8 mouse cellular contexts compared by ENCODE assay signal in the genomic region with DNA sequence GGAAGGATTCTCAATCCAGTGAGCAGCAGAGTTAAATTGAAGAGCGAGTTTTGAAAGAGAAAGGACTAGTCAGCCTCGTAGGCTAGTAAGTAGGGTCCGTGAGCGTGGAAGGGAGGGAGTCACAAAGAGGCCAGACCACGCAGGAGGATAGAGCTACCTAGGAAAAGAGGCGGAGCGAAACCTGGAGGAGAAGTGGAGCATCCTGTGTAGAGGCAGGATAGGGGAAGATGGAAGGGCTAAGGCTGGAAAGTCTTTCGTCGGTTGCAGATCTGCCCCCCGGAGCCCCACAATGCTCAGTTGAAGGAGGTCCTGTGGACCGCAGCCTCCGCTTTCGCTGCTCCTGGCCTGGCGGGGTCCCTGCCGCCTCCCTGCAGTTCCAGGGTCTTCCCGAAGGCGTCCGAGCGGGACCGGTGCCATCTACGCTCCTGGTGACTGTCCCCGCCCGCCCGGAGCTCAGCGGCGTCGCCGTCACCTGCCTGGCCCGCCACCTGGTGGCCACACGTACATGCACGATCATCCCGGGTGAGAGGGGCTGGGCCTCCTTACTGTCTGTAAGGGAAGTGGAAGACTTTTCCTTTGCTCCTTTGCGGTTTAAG. TPM values are rescaled to one million over a fixed set of nuclear protein-coding genes. Genes with fewer than 3 reads are reported as not detected.
A peak's percentile ranks its signal among the peaks of the same experiment; 100 is the strongest.
DNase-seq lines count a peak whose midpoint lies in the region; ATAC-seq and TF ChIP-seq lines count a peak whose summit lies in the region.

No protein-coding gene starts in this region.

- peak overlapping the region; percentile 39; the same call in 1 of the 2 replicates for H3K27ac ChIP-seq in heart, embryonic 13.5 days (replicated peaks)
- peak overlapping the region; percentile 33; the same call in 1 of the 2 replicates for H3K27ac ChIP-seq in kidney, postnatal 0 days
- peak overlapping the region; percentile 53; the same call in 1 of the 2 replicates for H3K27ac ChIP-seq in liver, embryonic 15.5 days (replicated peaks)
- H3K27ac ChIP-seq in stomach, embryonic 16.5 days (ENCODE audit: low read length) = peak overlapping the region; percentile 25; the same call in 1 of the 2 replicates

- peak overlapping the region; percentile 62 for H3K4me3 ChIP-seq in erythroblast, embryonic 14.5 days (replicated peaks)
- peak overlapping the region; percentile 59 for H3K4me3 ChIP-seq in heart, embryonic 13.5 days
- peak overlapping the region; percentile 35 for H3K4me3 ChIP-seq in kidney, postnatal 0 days (replicated peaks; ENCODE audit: low read depth, low read length)
- H3K4me3 ChIP-seq in liver, embryonic 15.5 days (replicated peaks) = peak overlapping the region; percentile 60
- peak overlapping the region; percentile 59 for H3K4me3 ChIP-seq in stomach, embryonic 16.5 days (replicated peaks; ENCODE audit: low read length)

- H3K9me3 ChIP-seq in erythroblast, embryonic 14.5 days (ENCODE audit: control insufficient read depth, low read length) = no peaks in the 10 kb centered on the region
- H3K9me3 ChIP-seq in heart, embryonic 13.5 days = no peaks in the 10 kb centered on the region
- no peaks in the 10 kb centered on the region for H3K9me3 ChIP-seq in kidney, postnatal 0 days (replicated peaks; ENCODE audit: low read length)
- H3K9me3 ChIP-seq in liver, embryonic 15.5 days (replicated peaks) = no peaks in the 10 kb centered on the region
- H3K9me3 ChIP-seq in stomach, embryonic 16.5 days (replicated peaks; ENCODE audit: control insufficient read depth, low read length) = no peaks in the 10 kb centered on the region

- ATAC-seq in CD4-positive, CD25-positive, alpha-beta regulatory T cell, adult 4 months = peak; percentile 69
- ATAC-seq in heart, embryonic 13.5 days (ENCODE audit: extremely low read depth, insufficient number of reproducible peaks, low FRiP score, low TSS enrichment) = peak; percentile 65
- peak; percentile 68 for ATAC-seq in kidney, postnatal 0 days (replicated peaks; ENCODE audit: low FRiP score, low read depth)
- peak; percentile 47 for ATAC-seq in liver, embryonic 15.5 days (ENCODE audit: insufficient read depth)
- ATAC-seq in stomach, embryonic 16.5 days (ENCODE audit: insufficient read depth, low FRiP score) = peak; percentile 52; the same call in 1 of the 2 replicates

- peak; percentile 85 for TF ChIP-seq CTCF in brain, embryonic 14.5 days (IDR thresholded peaks at IDR 0.05; ENCODE audit: borderline replicate concordance, extremely low read depth, insufficient read depth, insufficient read length)
- peak; percentile 97 for TF ChIP-seq CTCF in kidney, postnatal 0 days (IDR thresholded peaks at IDR 0.05; ENCODE audit: low read depth)

- H3K4me2 ChIP-seq in heart, embryonic 13.5 days = peak overlapping the region; percentile 95
- H3K4me2 ChIP-seq in kidney, postnatal 0 days (ENCODE audit: low read length) = peak overlapping the region; percentile 60
- peak overlapping the region; percentile 94 for H3K4me2 ChIP-seq in liver, embryonic 15.5 days
- peak overlapping the region; percentile 97 for H3K4me2 ChIP-seq in stomach, embryonic 16.5 days (ENCODE audit: low read depth, low read length)

- TF ChIP-seq POLR2A in brain, embryonic 14.5 days (IDR thresholded peaks at IDR 0.05; ENCODE audit: borderline replicate concordance, extremely low read depth, insufficient read depth, insufficient read length, poor library complexity, severe bottlenecking) = no peak

- no peaks in the 10 kb centered on the region for H3K36me3 ChIP-seq in erythroblast, embryonic 14.5 days (ENCODE audit: control insufficient read depth)
- no peaks in the 10 kb centered on the region for H3K36me3 ChIP-seq in heart, embryonic 13.5 days
- H3K36me3 ChIP-seq in kidney, postnatal 0 days (ENCODE audit: insufficient read depth, low read length) = no peaks in the 10 kb centered on the region
- no peaks in the 10 kb centered on the region for H3K36me3 ChIP-seq in liver, embryonic 15.5 days (replicated peaks)
- no peaks in the 10 kb centered on the region for H3K36me3 ChIP-seq in stomach, embryonic 16.5 days (ENCODE audit: control insufficient read depth, insufficient read depth, low read length)

- peaks cover 23% of the 10 kb centered on the region for H3K4me1 ChIP-seq in erythroblast, embryonic 14.5 days (ENCODE audit: control insufficient read depth)
- peaks cover 17% of the 10 kb centered on the region for H3K4me1 ChIP-seq in heart, embryonic 13.5 days
- 0 out of 2 replicates have a peak, but pooled peaks cover 4% of the 10 kb centered on the region for H3K4me1 ChIP-seq in kidney, postnatal 0 days (replicated peaks; ENCODE audit: insufficient read depth, low read length)
- peaks cover 24% of the 10 kb centered on the region for H3K4me1 ChIP-seq in liver, embryonic 15.5 days (replicated peaks)
- peaks cover 9% of the 10 kb centered on the region; the same call in 1 of the 2 replicates for H3K4me1 ChIP-seq in stomach, embryonic 16.5 days (ENCODE audit: control insufficient read depth, insufficient read depth, low read length)

- WGBS in heart, embryonic 13.5 days = under 1% methylated on average over 33 of the region's 33 CpGs
- WGBS in kidney, postnatal 0 days = 1% methylated on average over 32 of the region's 33 CpGs
- WGBS in liver, embryonic 15.5 days (ENCODE audit: insufficient replicate concordance) = 1% methylated on average over 33 of the region's 33 CpGs
- WGBS in stomach, embryonic 16.5 days = under 1% methylated on average over 33 of the region's 33 CpGs

- peak overlapping the region; percentile 72 for H3K9ac ChIP-seq in heart, embryonic 13.5 days
- H3K9ac ChIP-seq in kidney, postnatal 0 days (ENCODE audit: low read depth, low read length) = peak overlapping the region; percentile 47
- peak overlapping the region; percentile 28 for H3K9ac ChIP-seq in liver, embryonic 15.5 days
- H3K9ac ChIP-seq in stomach, embryonic 16.5 days (ENCODE audit: low read length) = peak overlapping the region; percentile 77

- peaks cover 17% of the 10 kb centered on the region for H3K27me3 ChIP-seq in erythroblast, embryonic 14.5 days (ENCODE audit: control insufficient read depth)
- peaks cover 25% of the 10 kb centered on the region for H3K27me3 ChIP-seq in heart, embryonic 13.5 days (replicated peaks)
- H3K27me3 ChIP-seq in kidney, postnatal 0 days (ENCODE audit: insufficient read depth, low read length) = no peaks in the 10 kb centered on the region
- peaks cover 15% of the 10 kb centered on the region for H3K27me3 ChIP-seq in liver, embryonic 15.5 days
- no peaks in the 10 kb centered on the region for H3K27me3 ChIP-seq in stomach, embryonic 16.5 days (ENCODE audit: control insufficient read depth, insufficient read depth, low read length)

- peak; percentile 88 for DNase-seq in brain, embryonic 14.5 days (ENCODE audit: low read depth)
- DNase-seq in kidney, postnatal 0 days (ENCODE audit: low spot score) = peak; percentile 95
- peak; percentile 78 for DNase-seq in neural tube, embryonic 10.5 days (ENCODE audit: extremely low spot score, low spot score)

RNA-seq across cellular contexts. Expression of gene Vsig10l, which starts 3.2 kb away (rescaled TPM):
- polyA plus RNA-seq in CD4-positive, CD25-positive, alpha-beta regulatory T cell, adult 4 months (2017; shearing (Covaris generic)) = 1 to 10 TPM; 1.7 to 3.2 TPM
- polyA plus RNA-seq in brain, embryonic 14.5 days (2012; rRNA removed) = 7.0 and 9.5 TPM in 2 replicates
- 0.06 and 0.10 TPM in 2 replicates for polyA plus RNA-seq in erythroblast, embryonic 14.5 days (2012)
- polyA plus RNA-seq in heart, embryonic 13.5 days (2015; fragmentation: Nextera tagmentation; extraction: Ambion mirVana) = 2.2 and 2.8 TPM in 2 replicates
- 4.7 and 6.7 TPM in 2 replicates for polyA plus RNA-seq in kidney, postnatal 0 days (2015; fragmentation: Nextera tagmentation; extraction: Ambion mirVana)
- 1.0 and 1.5 TPM in 2 replicates for polyA plus RNA-seq in liver, embryonic 15.5 days (2015; fragmentation: Nextera tagmentation; extraction: Ambion mirVana)
- polyA plus RNA-seq in stomach, embryonic 16.5 days (2015; fragmentation: Nextera tagmentation; extraction: Ambion mirVana) = 17.7 and 28.7 TPM in 2 replicates

RNA-seq across cellular contexts. Expression of gene Gm45233, which starts 22.3 kb away (rescaled TPM):
- polyA plus RNA-seq in CD4-positive, CD25-positive, alpha-beta regulatory T cell, adult 4 months (2017; shearing (Covaris generic)) = not detected
- polyA plus RNA-seq in brain, embryonic 14.5 days (2012; rRNA removed) = 1.2 and 1.3 TPM in 2 replicates
- not detected in 2 replicates for polyA plus RNA-seq in erythroblast, embryonic 14.5 days (2012)
- 0.32 and 0.33 TPM in 2 replicates for polyA plus RNA-seq in heart, embryonic 13.5 days (2015; fragmentation: Nextera tagmentation; extraction: Ambion mirVana)
- polyA plus RNA-seq in kidney, postnatal 0 days (2015; fragmentation: Nextera tagmentation; extraction: Ambion mirVana) = 0.24 and 0.29 TPM in 2 replicates
- polyA plus RNA-seq in liver, embryonic 15.5 days (2015; fragmentation: Nextera tagmentation; extraction: Ambion mirVana) = not detected in 2 replicates
- polyA plus RNA-seq in stomach, embryonic 16.5 days (2015; fragmentation: Nextera tagmentation; extraction: Ambion mirVana) = 0.62 TPM in 1 of 2 replicates, not detected in the other

RNA-seq across cellular contexts. Expression of gene Etfb, which starts 22.3 kb away (rescaled TPM):
- 100 to 1,000 TPM; 177 to 184 TPM for polyA plus RNA-seq in CD4-positive, CD25-positive, alpha-beta regulatory T cell, adult 4 months (2017; shearing (Covaris generic))
- polyA plus RNA-seq in brain, embryonic 14.5 days (2012; rRNA removed) = 69.0 and 71.0 TPM in 2 replicates
- 8.9 and 11.8 TPM in 2 replicates for polyA plus RNA-seq in erythroblast, embryonic 14.5 days (2012)
- 513 and 605 TPM in 2 replicates for polyA plus RNA-seq in heart, embryonic 13.5 days (2015; fragmentation: Nextera tagmentation; extraction: Ambion mirVana)
- 575 and 604 TPM in 2 replicates for polyA plus RNA-seq in kidney, postnatal 0 days (2015; fragmentation: Nextera tagmentation; extraction: Ambion mirVana)
- 283 and 325 TPM in 2 replicates for polyA plus RNA-seq in liver, embryonic 15.5 days (2015; fragmentation: Nextera tagmentation; extraction: Ambion mirVana)
- 365 and 382 TPM in 2 replicates for polyA plus RNA-seq in stomach, embryonic 16.5 days (2015; fragmentation: Nextera tagmentation; extraction: Ambion mirVana)

RNA-seq across cellular contexts. Expression of gene Iglon5, which starts 23.7 kb away (rescaled TPM):
- polyA plus RNA-seq in CD4-positive, CD25-positive, alpha-beta regulatory T cell, adult 4 months (2017; shearing (Covaris generic)) = under 1 TPM in 1 of 2 experiments, not detected in 1; 0.15 TPM
- polyA plus RNA-seq in brain, embryonic 14.5 days (2012; rRNA removed) = 96.2 and 140 TPM in 2 replicates
- 0.01 TPM in 1 of 2 replicates, not detected in the other for polyA plus RNA-seq in erythroblast, embryonic 14.5 days (2012)
- polyA plus RNA-seq in heart, embryonic 13.5 days (2015; fragmentation: Nextera tagmentation; extraction: Ambion mirVana) = 0.09 and 0.12 TPM in 2 replicates
- 0.25 and 0.29 TPM in 2 replicates for polyA plus RNA-seq in kidney, postnatal 0 days (2015; fragmentation: Nextera tagmentation; extraction: Ambion mirVana)
- not detected in 2 replicates for polyA plus RNA-seq in liver, embryonic 15.5 days (2015; fragmentation: Nextera tagmentation; extraction: Ambion mirVana)
- polyA plus RNA-seq in stomach, embryonic 16.5 days (2015; fragmentation: Nextera tagmentation; extraction: Ambion mirVana) = 0.30 and 0.39 TPM in 2 replicates

RNA-seq across cellular contexts. Expression of gene Cldnd2, which starts 25.6 kb away (rescaled TPM):
- polyA plus RNA-seq in CD4-positive, CD25-positive, alpha-beta regulatory T cell, adult 4 months (2017; shearing (Covaris generic)) = not detected
- not detected in 2 replicates for polyA plus RNA-seq in brain, embryonic 14.5 days (2012; rRNA removed)
- polyA plus RNA-seq in erythroblast, embryonic 14.5 days (2012) = not detected in 2 replicates
- not detected in 2 replicates for polyA plus RNA-seq in heart, embryonic 13.5 days (2015; fragmentation: Nextera tagmentation; extraction: Ambion mirVana)
- 0.18 TPM in 1 of 2 replicates, not detected in the other for polyA plus RNA-seq in kidney, postnatal 0 days (2015; fragmentation: Nextera tagmentation; extraction: Ambion mirVana)
- polyA plus RNA-seq in liver, embryonic 15.5 days (2015; fragmentation: Nextera tagmentation; extraction: Ambion mirVana) = not detected in 2 replicates
- polyA plus RNA-seq in stomach, embryonic 16.5 days (2015; fragmentation: Nextera tagmentation; extraction: Ambion mirVana) = not detected in 2 replicates

Comparison
In these comparisons a context has a peak if more than half of its experiments do, and no peak if none do; other contexts are left out.
1. Peak in every context shown above with its lines: DNase-seq, ATAC-seq, H3K4me3 ChIP-seq and H3K27ac ChIP-seq.